Mouse (Mus musculus) cortical plate, adult 2 months (tissue): ENCODE data around the gene Lrrc75a.

ENCODE experiments used
- CTCF ChIP-seq: fragments of 200-500 bp; IDR thresholded peaks from 2 replicates; pipeline ENCODE4 v1.5.1; 2011; ENCODE audit warnings: mild to moderate bottlenecking, control low read depth, low read length; ENCODE audit not compliant: insufficient read depth; ENCODE audit errors: extremely low read depth
- POLR2A ChIP-seq: fragments of 200-500 bp; IDR thresholded peaks from 2 replicates; pipeline ENCODE4 v1.6.1; 2011; ENCODE audit warnings: mild to moderate bottlenecking, low read length, control low read depth; ENCODE audit not compliant: insufficient read depth; ENCODE audit errors: extremely low read depth

- no peak for TF ChIP-seq CTCF
- no peak for TF ChIP-seq POLR2A
Observed at GRCm38 (mm10) chr11:62647661-62648590, at the start of gene Lrrc75a.
